Mouse (Mus musculus) inflammation-experienced regulatory T-cells, adult 6 months (primary cell): Measurements from ENCODE around the gene Ccdc148. TPM values are rescaled to one million over a fixed set of nuclear protein-coding genes. Genes with fewer than 3 reads are reported as not detected.

Source experiments
- ATAC-seq: one replicate; pipeline ENCODE4 v1.8.0; 2017
- polyA plus RNA-seq, 3 experiments: library from polyadenylated mRNA; unstranded; fragments of 100-300 nt; shearing (Covaris generic); gene quantifications; one replicate each; pipeline ENCODE4 v1.2.1; 2017

Gene Ccdc148
- polyA plus RNA-seq, 3 experiments from 2014 or later, result 0.66 to 1.6 (median 1.1) TPM

DNA sequence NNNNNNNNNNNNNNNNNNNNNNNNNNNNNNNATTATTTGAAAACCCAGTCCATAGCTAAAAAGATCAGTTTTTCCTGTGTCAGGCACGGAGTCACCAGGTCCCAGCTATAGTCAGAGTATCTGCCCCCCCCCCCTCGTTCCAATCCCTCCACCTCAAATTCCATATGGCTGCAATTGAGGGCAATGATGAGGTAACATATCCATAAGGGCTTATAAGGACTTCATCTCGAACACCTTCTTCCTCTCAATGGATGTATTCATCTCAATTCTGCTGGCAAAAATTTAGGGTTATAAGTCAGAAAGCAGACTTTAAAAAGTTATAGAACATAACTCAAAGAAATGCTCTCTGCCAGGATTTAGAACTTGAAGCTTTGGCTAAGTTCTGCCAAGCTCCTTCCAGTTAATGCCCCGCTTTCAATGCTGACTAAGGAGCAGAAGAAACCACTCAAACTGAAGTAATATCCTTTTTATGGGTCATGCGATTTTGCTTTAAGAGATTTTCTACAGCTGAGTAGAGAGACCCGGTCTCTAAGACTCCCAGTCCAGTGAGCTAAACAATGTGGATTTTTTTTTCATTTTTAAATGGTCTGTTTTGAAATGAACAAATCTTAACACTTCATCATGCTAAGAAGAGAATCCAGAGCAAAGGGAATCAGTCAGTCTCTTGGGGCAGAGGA is 111.6 kb downstream of the Ccdc148 start:
- no peak for ATAC-seq

DNA sequence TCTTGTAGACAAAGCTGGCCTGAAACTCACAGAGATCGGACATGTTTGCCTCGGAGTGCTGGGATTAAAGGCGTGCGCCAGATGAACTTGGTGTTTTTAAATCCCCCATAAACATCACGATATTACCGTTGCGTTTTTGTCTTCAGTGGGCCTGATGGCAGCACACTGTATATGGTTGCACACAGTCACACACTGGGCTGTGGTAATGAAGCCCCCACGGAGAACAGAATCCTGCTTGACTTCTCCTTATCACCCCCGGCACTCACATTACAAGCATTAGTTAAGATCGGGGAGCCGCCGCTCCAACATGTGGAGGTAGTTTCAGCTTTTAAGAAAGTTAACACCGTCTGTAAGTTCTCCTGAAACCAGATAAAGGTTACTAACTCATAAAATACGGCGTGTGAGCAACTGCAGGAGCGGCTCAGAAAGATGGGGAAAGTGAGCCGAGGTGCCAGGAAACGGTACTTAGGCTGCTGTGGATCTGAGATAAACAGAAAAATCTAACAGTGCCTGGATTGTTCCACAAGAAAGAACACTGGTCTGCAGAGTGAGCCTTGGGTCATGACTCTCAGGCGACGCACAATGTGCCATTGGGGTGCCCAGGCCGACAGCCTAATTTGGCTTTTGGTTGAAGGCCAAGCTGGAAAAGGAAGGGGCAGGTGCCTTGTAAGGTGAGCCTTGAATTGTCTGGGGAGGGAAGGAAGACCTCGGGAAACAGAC is 117.0 kb downstream of the Ccdc148 start:
- ATAC-seq, result no peak

DNA sequence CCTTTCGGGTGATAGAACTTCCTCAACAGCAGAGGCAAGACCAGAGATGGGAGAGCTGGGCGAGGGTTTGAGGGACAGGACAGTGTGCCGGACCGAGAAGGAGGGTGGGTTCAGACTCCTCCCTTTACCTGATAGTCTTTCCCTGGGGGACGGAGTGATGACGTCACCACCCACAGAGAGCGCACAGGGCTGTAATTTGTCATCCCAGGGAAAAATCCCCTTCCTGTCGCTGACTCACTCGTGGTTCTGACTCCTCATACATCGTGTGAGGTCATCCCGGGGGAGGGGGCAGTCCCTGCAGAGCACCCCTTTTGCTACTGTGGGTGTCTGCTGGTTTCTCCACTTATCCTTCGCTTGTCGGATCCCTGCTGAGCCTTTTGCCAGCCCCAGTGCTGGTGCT is 117.9 kb downstream of the Ccdc148 start:
- ATAC-seq, result peak; percentile 83

DNA sequence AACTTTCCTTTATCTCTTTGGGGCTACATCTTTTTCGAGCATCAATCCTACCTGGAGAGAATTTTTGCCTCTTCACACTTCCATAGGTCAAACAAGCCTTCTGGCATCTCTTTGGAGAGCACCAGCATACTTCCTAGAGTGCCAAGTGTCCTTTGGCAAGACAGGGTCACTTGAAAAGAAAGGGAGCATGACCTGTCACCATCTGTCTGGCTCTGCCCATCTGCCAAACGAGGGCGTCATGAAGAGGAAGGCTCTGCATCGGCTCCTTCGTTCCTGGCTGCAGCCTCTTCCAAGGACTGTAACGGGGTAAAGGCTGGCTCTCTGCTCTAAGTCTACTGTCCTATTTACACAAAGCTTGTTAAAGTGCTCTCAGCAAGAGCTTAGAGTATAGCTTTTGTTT is 124.0 kb downstream of the Ccdc148 start:
- no peak for ATAC-seq

DNA sequence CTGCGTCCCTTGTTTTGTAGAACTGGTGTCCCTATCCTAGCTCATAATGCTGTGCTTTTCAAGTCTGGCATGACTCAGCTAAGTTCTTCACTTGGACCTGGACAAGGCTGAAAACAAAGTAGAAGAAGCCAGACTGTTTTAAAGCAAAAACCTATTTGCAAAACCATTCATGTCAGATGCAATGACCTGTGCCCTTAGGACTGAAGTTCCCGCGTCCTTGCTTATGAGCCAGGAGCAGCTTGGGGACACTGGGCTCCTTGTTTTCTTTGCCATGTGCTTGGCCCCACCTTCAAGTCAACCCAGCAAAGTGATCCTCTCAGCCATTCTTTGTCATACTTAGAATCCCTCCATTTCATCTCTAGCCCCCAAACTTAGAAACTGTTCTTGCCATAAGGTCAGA is 125.3 kb downstream of the Ccdc148 start:
- no peak for ATAC-seq

DNA sequence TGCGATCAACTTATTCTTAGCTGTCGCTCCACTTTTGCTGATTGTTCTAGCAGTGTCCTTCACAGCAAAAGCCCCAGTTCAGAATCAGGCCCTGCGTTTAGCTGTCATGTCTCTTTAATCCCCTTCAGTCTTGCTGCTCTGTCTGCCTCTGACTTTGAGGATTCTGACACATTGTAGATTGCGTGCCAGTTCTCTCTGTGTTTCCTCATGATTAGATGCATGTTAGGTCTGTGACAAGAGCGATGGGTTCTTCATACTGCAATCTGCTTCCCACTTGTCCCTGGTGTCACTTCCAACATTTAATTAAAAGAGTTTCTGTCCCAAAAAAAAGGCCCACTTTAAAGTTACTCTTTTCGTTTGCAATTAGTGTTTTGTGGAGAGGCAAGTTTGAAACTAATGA is 126.2 kb downstream of the Ccdc148 start:
- ATAC-seq, result no peak

DNA sequence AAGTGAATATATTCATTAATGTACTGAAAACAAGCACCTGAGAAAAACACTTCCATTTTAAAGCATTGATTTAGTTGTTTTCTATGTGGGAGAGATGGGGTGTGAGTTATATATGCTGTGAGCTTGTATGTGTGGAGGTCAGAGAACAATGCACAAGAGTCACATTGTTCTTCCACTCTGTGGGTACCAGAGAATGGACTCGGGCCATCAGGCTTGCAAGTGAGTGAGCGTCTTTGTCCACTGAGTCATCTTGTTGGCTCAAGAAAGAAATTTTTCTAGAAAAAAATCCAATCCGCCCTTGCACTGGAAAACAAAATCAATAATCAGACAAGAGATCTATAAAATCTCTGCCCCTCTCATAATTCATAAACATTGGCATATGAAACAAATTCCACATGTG is 135.9 kb downstream of the Ccdc148 start:
- ATAC-seq, result no peak

DNA sequence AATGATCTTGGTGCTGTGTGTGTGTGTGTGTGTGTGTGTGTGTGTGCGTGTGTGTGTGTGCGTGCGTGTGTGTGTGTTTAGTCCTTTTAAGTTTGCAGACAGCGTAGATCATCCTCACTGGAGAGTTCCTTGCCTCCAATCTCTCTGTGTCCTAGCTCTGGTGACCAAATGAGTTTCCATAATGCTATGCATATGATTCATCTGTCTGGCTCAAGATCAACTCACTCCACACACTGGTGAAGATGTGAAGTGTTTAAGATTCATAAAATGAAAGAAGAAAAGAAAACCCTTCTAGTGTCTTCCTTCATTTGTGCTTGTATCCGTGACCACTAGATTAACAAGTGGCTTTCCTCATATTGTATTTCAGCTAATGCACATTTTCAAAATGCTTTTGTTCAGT is 153.1 kb downstream of the Ccdc148 start:
- ATAC-seq, result no peak

DNA sequence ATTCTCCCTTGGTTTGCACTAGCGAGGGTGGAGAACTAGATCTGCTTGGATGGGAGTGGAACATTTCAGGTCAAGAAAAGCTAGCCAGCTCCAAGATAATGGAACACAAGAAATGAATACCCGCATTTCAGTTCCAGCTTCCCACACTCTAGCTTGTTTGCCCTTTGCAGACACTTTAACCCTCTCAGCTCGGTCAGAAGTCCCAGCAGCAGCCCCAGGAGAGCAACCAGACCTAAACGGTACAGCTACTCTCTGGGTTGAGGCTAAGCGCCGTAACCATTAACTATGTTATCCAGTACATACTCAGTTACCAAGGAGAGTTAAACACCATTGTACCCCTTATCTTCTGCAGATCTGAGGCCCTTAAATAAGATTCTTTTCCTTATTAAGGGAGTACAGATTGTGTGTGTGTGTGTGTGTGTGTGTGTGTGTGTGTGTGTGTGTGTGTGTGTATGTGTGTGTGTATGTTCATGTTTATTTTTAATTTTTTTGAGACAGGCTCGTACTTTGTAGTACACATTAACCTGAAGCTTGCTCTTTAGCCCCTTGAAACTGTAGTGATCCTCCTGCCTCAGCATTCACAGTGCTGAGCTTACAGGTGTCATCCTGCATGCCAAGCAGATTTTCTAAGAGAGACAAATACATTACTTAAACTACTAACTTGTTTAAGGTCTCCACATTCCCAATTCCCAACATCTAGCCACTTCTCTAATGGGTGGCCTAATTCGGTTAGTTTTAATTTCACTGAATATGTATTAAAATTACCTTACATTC is 153.7 kb downstream of the Ccdc148 start:
- ATAC-seq, result no peak

DNA sequence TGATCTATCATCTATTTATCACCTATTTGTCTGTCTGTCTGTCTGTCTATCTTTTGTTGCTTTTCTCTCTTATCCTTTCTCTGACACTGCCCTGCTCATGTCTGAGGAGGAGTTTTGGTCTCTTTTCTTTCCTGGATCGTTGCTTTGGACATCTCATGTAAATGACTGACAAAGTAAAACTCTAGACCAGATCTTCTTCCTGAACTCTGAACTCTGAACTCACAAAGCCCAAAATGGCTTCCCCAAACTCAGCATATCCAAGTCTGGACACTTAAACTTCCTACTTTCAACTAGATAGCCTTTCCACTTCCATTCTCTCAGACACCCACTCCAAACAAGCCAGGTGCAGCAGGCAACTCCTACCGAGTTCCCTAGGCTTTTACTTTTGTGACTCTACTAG is 163.3 kb downstream of the Ccdc148 start:
- ATAC-seq, result no peak

DNA sequence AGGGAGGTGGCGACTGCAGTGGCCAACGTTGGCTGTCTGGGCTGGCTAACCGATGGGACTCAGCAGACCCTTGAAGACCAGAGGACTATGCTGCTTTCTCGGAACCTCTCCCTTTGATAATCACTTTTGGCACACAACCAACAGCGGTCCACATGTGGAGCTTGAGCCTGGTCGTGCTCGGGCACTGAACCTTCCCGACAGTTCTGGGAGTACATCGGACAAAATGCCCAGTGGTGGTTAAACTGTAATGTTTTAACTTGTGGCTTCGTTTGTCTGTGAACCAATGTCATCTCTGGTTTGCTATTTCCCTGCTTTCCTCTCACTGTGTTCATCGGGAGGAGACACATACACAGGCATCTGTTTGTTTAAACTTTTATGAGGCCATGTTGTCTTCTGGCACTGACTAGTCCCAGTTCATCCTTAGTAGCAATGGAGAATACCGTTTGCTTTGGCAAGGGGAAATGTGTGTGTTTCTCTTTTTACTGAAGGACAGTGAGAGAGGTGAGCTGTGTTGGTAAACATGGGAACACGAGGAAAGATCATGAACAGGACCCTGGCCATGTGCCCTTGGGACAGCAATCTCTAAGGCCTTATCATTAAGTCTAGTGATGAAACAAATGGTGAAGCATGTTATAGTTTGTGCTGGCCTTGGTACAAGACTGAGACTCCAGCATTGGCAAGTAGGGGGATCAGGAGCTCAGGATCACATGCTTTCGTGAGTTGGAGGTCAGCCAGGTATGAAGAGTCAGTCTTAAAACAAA is 167.9 kb downstream of the Ccdc148 start:
- ATAC-seq, result no peak

DNA sequence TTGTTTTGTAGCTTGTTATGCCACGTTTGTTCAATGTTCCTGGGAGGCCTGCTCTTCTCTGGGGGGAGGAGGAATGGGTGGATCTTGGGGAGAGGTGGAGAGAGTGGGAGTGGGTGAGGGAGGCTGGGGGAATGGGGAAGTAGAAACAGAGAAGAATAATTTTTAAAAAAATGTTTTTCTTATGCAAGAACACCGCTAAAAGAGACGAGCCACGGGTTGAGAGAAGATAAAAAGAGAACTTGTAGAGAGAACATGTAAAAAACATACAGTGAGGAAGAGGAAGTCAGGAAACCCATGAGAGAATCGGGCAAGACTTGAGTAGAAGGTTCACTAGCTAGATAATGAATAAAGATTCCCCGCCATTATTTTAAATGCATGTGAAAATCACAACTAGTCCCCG is 182.4 kb downstream of the Ccdc148 start:
- ATAC-seq, result no peak

DNA sequence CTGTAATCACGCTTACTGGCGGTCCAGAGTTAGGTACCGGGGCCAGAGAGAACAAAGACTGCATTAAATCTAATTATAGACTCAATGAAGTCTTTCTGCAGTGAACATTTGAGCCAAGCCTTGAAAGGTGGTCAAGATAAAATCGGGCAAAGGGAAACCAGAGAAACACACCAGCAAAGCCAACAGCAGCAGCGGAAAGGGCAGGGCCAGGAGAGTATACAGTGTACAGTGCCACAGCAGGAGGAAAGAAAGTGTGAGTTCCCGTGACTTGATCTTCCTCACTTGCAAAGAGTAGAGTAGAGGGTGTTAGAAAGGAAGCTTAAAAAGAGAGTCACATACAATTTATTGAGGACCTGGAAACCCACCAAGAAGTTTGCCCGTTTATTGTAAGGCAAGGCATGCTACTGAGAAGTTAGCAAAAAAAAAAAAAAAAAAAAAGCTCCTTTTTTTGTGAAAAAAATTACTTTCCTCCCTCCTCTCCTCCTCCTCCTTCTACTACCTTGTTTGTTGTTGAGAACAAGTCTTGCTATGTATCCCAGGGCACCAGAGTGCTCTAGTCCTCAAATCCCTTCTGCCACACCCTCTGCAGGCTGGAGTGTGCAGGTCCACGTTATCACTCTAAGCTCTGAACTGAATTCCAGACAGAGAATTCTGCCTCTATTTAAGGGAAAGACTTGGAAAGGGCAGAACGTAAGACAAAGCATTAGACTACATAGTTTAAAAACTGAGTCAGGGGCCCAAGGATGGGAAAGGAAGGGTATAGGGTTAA is 188.8 kb downstream of the Ccdc148 start:
- no peak for ATAC-seq

DNA sequence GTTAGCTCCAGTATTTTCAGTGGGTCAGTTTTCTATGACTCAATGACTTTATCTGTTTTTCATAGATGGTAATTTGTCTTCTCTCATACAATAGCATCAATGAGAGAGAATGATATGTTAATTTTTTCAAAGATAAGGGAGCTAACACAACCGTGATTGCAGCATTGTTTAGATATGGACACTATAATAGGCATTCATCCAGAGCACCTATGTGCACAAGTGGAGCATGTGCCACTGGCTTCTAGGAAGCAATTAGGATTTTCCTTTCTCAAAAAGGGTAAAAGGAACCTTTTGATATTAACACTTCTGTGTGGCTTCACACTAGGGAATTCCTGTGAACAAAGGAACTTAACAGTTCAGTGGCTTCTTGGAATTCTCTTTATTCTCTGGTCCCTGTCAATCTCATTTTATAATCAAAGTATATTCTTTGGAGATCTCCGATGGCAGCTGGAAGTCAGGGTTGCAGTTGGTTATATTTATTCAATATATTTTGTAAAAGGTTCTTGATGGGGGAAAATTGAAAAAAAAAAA is 203.6 kb downstream of the Ccdc148 start:
- no peak for ATAC-seq

DNA sequence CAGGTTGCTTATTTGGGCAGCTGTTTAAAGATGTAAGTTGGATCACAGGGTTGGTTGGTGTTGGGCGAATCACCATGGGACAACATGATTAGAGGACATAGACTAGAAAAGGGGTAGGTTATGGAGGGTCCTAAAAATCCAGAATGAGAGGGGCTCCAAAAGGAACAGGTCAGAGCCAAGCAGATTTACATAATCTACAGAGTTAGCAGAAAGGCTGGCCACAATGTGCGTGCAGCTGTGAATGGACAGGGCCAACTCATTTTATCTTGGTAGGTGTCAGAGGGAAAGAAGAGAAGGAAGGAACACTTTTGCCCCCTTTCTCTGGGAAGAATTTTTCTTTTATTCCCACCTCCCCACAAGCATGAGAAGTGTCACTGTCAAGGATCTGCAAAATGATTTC is 204.1 kb downstream of the Ccdc148 start:
- no peak for ATAC-seq

DNA sequence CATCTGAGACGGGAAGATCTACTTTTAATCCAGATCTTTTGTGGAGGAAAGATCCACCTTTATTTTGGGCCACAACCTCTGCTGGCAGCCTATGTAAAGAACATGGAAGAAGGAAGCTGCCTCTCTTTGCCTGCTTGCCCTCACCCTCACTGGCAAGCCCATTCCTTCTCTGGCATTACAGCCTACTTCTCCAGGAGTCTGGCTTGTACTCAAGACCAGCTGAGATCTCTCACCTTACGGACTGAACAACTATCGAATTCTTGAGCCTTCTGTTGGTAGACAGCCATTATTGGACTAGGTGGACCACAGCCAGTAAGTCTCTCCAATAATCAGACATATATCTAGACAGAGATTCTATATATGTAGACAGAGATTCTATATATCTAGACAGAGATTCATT is 208.4 kb downstream of the Ccdc148 start:
- ATAC-seq, result no peak

DNA sequence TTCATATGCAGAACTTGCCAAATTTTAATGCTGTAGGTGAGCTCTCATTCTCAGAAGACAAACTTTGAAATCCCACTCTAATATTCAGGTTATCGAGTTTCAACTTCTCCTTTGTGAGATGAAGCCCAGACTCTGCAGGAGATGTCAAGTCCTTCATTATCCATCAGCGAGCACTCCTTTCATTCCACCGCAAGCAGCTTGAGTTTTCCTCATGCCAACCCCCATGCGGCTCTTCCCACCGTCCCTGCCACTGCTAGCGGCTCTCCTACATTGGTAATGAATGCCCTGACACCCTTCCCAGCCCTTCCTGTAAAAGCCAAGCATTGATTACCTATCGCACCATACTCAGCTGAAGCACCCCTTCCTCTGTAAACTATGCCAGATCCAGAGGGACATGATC is 211.7 kb downstream of the Ccdc148 start:
- no peak for ATAC-seq

DNA sequence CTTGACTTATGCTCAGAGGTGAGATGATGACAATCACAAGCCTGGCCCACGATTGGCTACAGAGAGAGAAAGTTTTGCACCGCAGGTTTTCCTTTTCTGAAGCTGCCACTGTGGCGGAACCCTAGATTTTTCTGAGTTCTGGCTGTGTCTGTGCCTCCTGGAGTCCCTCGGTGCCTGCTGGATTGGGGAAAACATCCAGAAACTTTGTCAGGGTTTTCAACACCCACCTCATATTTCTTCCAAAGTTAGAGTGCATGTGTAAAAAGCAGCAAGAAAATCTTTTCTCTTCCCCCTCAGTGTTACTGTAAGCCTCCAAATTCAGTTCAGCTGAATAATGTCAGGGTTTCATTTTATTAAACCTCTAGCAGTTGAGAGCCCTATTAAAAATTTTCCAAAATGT is 219.1 kb downstream of the Ccdc148 start:
- ATAC-seq, result no peak

DNA sequence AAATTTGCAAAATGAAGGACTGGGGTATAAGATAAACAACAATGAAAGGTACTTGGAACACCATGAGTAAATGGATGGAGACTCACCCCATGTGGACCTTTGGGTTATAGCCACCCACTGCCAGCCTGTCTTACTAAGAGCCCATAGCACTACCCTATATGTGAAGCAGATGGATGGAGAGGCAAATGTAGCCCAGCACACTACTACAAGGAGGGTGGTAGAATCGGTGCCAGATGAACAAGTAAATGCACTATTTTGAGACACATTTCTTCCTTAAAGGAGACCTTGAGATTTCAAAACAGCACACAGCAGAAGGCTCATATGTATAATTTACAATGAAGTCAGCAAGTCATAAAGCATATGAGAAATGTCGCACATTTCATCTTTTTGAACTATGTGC is 234.9 kb downstream of the Ccdc148 start:
- ATAC-seq, result no peak

DNA sequence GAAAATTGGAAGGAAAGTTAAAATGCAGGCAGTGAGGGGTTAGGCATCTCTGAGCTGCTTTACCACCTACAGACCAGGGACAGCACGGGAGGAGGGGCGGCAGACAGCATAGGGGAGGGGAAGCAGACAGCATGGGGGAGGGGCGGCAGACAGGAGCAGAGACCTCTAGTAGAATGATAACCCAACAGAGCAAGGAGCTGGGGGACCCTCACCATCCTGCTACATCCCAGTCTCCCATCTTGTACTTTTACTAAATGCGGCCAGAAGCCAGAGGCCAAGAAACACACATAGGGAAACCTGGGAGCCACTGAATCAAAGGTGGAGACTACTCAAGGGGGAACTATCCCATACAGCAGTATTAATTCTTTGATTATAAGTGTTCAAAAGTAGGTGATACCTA is 242.1 kb downstream of the Ccdc148 start:
- ATAC-seq, result no peak

DNA sequence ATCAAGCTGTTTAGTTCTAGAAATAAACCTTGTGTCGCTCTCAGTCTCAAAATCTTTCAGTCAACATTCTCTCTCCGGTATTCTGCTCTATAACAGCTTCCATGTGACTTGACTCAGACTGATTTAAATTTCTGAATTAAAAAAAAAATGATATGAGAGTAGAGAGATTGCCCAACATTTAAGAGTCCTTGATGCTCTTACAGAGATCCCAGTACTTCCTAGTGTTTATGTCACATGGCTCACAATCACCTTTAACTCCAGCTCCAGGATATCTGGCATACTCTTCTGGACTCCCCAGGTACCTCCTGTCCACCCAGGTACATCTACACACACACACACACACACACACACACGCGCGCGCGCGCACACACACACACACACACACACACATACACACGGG is 248.1 kb downstream of the Ccdc148 start:
- no peak for ATAC-seq
